Mouse (Mus musculus) spleen, embryonic (tissue): ENCODE results near the gene R3hdm2.

Source experiments
- CTCF ChIA-PET: fragments of 350-600 bp; sonication (Branson Sonifier 250); formaldehyde crosslinking; loops from one replicate; lab custom pipeline; 2022; lab: Charles Lee

Gene R3hdm2

GRCm38 (mm10) chr10:127514764-127515163 is 134.6 kb downstream of the R3hdm2 start, which contains the start of gene Ndufa4l2:
Ndufa4l2 (plus strand) TSS chr10:127514967.
- CTCF ChIA-PET: interaction anchor here (2.3 kb wide), 1 partner anchor 20 kb away, joined by 8 read pairs; the partner anchor contains the start of gene Nxph4

DNA sequence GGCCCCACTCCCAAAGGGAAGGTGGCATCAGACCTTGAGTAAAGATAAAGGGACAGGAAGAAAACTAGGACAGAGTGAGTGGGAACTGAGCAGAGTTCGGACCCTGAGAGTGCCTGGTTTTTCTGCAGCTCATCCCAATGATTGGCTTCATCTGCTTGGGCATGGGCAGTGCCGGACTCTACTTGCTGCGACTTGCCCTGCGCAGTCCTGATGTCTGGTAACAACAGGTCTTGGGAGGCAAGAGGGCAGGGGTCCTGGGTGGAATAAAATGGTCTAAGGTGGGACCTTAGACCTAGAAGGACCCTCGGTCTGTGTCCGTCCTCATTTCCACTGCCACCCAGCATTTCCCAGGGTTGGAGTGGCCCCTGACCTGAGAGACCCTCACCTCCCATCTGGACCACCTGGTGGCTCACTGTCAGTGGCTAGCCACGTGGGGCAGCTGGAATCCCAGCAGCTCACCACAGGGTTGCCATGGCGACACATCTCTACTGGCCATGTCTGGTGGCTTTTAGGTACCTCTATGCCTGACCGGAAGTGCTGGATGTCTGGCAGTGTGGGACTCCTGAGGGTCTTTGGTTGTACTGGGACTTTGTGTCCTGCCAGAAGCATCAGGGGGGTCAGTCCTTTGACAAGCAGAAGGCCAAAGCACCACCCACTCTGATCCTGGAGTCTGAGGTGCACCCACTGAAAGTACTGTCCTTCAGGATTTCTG is 135.3 kb downstream of the R3hdm2 start:
- CTCF ChIA-PET: interaction anchor here (0.5 to 1.5 kb wide), 2 partner anchors 21 to 46 kb away, joined by 3 to 4 read pairs; no protein-coding TSS in a partner anchor

GRCm38 (mm10) chr10:127515983-127516459 is 135.9 kb downstream of the R3hdm2 start:
- CTCF ChIA-PET: interaction anchor here (0.5 to 1.5 kb wide), 2 partner anchors 21 to 45 kb away, joined by 3 to 4 read pairs; no protein-coding TSS in a partner anchor

DNA sequence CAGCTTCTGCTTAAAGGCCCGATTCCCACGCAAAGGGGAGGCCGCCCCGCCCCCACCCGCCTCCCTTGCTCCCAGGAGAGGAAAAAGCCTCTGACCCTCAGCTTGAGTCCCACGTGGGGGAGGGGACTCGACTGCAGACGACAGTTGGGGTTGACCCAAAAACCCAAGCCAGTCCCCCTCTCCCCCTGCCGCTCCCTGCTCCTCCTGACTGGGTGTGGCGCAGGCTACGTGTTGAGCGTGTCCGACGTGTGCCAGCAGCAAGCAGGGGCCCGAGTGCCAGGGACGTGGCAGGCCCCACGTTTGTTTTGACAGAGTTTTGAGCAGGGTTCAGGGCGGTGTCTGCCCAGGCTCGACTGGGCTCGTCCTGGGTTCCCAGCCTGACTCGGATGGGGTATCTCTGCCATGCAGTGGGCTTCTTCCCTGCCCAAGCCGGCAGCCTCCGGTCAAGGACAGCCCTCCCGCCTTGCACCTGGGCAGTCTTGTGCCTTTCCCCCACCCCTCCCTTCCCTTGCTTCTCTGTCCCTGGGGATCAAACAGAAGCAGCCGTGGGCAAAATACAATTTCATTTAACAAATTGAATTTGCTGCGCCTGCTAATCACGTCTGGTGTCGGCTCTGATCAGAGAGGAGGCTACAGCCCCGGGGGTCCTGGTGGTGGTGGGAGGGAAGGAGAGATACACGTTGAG is 136.6 kb downstream of the R3hdm2 start:
- CTCF ChIA-PET: interaction anchor here (1.5 kb wide), 1 partner anchor 20 kb away, joined by 3 read pairs; no protein-coding TSS in a partner anchor

DNA sequence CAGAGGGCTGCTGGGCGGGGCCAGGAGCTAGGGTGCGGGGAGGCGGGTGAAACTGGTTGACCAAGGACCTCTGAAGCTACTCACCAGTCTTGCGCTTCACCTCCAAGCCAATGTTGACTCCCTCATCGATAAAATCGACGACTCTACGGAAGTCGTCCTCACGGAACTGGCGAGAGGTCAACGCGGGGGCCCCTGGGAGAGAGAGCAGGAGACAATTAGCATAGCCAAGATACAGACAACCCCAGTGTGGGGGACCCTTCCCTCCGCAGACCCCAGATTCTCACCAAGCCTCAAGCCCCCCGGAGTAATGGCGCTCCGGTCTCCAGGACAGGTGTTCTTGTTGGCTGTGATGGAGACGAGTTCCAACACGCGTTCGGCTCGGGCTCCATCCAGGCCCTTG is 137.8 kb downstream of the R3hdm2 start:
- CTCF ChIA-PET: no interaction called here

DNA sequence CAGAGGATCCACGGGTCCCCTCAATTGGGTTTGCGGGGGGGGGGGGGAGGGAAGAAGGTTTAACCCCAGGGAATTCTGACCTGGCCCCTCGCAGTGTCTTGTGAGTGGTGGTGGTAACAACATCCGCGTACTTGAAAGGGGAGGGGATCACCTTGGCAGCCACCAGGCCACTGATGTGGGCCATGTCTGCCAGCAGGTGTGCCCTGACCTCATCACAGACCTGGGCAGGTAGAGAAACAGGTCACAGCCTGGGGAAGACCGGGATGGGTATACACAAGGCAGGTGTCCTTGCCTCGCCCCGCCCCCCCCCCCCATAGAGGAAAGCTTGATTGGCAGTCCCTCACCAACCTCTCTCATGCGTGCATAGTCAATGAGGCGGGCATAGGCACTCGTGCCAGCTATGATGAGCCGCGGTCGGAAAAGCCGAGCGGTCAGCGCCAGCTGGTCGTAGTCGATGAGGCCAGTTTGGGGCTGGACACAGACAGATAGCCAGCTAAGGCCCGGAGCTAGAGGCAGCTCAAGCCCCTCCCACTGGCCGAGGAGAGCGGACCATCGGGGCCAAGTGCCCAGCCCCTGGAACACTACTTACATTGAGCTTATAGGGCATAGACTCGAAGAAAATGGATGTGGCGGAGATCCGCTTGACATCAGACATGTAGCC is 139.0 kb downstream of the R3hdm2 start:
- CTCF ChIA-PET: interaction anchor here (0.7 kb wide), 1 partner anchor 401 kb away, joined by 8 read pairs; no protein-coding TSS in a partner anchor

DNA sequence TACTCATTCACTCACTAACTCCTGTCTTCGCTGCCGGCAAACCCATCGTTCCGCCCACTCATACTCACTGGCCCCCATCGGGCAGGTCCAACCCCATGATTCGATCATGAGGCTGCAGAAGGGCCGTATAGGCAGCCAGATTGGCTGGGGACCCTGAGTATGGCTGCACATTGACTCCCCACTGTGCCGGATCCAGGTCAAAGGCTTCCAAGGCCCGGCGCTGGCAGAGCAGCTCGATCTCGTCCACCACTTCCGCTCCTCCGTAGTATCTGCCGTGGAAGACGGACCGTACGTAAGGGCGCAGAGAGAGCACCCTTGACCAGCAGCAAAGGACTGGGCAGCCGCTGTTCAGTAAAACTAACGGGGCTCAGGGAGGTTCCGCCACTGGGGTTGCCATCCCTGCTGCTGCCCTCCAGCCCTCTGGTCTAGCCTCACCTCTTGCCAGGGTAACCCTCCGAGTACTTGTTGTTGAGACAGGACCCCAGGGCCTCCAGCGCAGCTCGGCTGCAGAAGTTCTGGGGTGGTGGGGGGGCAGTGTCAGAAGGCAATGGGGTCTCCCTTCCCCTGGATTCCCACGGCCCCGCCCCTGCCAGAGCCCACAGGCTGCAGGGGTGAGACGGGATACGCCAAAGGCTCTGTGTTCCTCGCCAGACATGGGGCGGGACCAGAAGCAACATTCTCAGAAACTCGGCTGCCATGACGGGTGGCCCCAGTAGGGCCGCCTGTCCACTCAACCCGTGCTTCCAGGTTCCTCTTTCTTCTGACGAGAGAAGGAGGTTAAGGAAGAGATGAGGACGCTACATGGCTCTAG is 140.0 kb downstream of the R3hdm2 start:
- CTCF ChIA-PET: interaction anchor here (0.7 kb wide), 1 partner anchor 402 kb away, joined by 8 read pairs; no protein-coding TSS in a partner anchor

DNA sequence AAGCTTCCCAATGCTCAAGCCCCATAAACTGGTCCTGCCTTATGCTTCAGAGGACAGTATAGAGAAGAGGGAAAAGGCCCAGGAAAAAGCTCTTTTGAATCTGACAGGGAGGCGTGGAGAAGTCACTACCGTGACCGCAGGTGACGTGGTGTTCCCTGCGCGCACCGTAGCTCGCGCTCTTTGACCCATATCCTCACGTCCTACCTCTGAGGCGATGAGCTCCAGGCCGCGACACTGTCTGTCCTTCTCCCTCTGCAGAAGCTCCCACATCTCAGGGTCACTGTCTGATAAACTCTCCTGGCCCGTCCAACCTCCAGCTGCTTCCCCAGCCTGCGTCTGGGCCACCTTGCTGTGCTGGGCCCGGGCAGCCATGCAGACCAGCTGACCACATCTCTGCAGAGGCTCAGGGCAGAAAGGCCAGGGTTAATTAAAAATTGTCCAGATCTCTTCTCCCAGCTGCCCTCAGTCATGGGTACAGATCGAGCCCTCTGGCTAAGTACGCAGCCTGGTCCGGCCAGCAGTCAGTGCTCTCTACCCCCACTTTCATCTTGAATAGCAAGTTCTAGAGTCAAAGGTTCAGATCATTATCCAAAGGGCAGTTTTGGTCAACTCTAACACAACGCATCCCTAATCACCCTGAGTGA is 140.7 kb downstream of the R3hdm2 start:
- CTCF ChIA-PET: no interaction called here

DNA sequence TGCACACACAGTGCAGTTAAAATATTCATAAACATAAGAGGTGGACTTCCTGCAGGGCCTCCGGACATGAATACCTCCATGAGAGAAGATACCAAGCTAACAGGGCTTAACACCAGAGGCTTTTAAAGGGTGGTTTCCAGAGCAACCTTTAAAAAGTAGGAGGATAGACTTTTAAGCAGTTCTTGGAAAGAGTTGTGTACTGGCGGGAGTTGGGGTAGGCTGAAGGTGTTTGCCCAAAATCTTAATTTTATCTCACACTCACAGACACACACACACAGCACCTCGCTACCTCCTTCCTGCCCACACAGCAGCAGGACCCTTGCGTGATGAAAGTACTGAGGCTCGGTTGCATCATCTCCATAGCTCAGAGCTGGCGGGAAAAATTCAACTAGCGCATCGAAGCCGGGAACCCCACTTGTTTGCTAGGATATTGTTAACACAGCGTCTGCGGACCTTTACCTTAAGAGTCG is 141.5 kb downstream of the R3hdm2 start:
- CTCF ChIA-PET: interaction anchor here (1.1 kb wide), 1 partner anchor 8 kb away, joined by 3 read pairs; no protein-coding TSS in a partner anchor

GRCm38 (mm10) chr10:127522088-127522581 is 142.0 kb downstream of the R3hdm2 start, which contains the start of gene Shmt2:
Shmt2 (minus strand) TSS chr10:127522444.
- CTCF ChIA-PET: interaction anchor here (0.7 to 1.1 kb wide), 3 partner anchors 8 to 12 kb away, joined by 3 to 6 read pairs (median 3); no protein-coding TSS in a partner anchor

DNA sequence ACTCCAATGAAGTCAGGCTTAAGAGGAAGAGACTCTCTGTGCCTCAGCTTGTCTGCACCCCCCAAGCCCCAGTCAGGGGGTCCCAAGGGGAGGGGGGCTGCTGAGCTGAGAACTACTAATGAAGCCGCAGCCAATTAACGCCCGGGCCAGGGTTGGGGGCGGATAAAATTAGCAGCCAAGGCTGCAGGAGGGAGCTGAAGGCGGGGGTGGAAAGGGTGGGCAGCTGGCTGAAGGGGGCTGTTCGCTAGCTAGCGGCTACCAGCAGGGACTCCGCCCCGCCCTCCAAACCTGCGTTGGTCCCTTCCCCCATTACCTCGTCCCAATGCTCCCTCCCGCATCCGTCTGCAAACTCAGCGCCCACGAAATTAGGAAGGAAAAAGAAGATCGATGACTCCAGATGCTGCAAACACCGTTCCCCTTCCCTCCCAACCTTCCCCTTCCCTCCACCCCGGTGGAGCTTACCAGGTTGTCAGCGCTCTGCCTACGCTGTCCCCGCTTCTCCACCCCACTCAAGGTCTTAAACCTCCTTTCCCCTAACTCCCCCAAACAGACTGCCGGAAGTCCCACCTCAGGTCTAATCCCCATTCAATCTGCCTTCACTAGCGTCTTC is 144.6 kb downstream of the R3hdm2 start:
- CTCF ChIA-PET: interaction anchor here (0.7 to 1.7 kb wide), 2 partner anchors 12 to 362 kb away, joined by 6 to 9 read pairs; no protein-coding TSS in a partner anchor

DNA sequence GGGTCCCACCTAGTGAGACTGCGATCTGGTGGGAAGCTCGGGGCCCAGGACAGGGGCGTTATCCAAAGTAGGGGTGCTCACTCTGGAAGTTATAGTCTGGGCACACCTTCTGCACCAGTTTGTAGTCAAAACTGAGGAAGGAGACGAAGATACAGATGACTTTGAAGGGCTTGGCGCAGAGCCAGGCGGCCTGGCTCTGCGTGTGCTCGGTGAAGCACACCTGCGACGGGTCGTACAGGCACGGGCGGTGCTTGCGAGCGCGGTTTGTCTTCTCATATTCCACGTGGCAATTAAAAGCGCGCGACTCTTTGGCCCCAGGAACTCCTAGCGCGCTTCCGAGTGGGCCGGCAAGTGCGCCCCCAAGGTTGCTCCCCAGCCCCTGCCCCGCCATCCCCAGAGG is 145.9 kb downstream of the R3hdm2 start:
- CTCF ChIA-PET: interaction anchor here (0.9 to 1.7 kb wide), 3 partner anchors 10 to 17 kb away, joined by 3 to 6 read pairs (median 3); no protein-coding TSS in a partner anchor

DNA sequence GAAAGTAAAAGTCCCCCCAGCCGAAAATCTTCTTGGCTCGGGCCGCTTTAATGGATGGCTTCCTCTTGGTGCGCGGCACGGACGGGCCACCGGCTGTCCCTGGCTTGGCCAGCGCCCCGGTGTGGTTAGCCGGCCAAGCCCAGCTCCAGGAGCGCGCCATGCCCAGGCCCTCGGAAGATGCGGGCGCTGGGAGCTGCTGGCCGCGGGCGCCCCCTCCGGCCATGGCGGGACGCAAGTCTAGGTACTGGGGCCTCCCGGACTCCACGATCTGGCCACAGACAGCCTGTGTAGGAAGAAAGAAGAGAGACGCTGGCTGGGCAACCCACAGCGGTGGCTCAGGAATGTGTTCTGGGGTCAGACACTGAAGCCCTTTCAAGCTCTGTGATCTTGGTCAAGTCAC is 146.6 kb downstream of the R3hdm2 start:
- CTCF ChIA-PET: interaction anchor here (0.9 to 1.3 kb wide), 3 partner anchors 10 to 17 kb away, joined by 3 read pairs; no protein-coding TSS in a partner anchor

- CTCF ChIA-PET: interaction anchor here (1.0 to 1.3 kb wide), 2 partner anchors 9 to 15 kb away, joined by 3 read pairs; no protein-coding TSS in a partner anchor
Measured at GRCm38 (mm10) chr10:127527481-127527880, 147.4 kb downstream of the R3hdm2 start.

DNA sequence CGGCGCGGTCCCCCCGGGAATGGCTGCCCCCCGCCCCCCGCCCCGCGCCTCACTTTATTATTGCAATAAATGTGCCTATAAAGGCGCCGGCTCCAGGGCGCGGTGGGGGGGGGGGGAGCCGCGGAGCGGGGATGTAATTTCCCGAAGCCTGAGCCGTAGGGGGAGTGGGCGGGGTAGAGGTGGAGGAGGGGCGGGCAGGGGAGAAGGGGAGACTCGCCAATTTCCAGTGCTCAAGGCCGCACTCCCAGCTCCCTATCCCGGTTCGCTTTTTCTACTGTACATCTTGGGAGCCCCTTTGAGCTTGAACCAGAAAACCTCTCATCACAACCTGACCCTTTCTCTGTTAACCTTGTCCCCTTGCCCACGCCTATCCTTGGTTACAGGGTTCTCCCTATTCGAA is 150.8 kb downstream of the R3hdm2 start:
- CTCF ChIA-PET: interaction anchor here (0.6 to 1.4 kb wide), 2 partner anchors 7 to 20 kb away, joined by 3 read pairs; no protein-coding TSS in a partner anchor

DNA sequence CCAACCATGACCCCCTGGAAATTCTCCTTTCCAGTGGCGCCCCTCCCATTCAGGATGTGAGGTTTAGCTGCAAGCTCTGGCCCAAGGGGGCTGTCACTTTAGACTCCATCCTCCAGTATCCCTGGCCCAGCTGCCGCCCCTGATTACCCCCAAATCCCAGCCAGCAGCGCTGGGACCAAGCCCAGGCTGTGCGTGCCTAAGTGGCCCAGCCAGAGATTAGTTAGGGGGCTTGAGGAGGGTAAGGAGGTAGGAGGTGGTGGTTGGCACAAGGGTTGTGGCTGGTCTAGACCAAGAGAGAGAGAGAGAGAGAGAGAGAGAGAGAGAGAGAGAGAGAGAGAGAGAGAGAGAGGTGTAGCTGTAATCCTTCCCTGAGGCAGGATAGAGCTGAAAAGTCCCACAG is 151.4 kb downstream of the R3hdm2 start:
- CTCF ChIA-PET: interaction anchor here (1.1 to 1.4 kb wide), 2 partner anchors 18 to 21 kb away, joined by 3 to 7 read pairs; no protein-coding TSS in a partner anchor

DNA sequence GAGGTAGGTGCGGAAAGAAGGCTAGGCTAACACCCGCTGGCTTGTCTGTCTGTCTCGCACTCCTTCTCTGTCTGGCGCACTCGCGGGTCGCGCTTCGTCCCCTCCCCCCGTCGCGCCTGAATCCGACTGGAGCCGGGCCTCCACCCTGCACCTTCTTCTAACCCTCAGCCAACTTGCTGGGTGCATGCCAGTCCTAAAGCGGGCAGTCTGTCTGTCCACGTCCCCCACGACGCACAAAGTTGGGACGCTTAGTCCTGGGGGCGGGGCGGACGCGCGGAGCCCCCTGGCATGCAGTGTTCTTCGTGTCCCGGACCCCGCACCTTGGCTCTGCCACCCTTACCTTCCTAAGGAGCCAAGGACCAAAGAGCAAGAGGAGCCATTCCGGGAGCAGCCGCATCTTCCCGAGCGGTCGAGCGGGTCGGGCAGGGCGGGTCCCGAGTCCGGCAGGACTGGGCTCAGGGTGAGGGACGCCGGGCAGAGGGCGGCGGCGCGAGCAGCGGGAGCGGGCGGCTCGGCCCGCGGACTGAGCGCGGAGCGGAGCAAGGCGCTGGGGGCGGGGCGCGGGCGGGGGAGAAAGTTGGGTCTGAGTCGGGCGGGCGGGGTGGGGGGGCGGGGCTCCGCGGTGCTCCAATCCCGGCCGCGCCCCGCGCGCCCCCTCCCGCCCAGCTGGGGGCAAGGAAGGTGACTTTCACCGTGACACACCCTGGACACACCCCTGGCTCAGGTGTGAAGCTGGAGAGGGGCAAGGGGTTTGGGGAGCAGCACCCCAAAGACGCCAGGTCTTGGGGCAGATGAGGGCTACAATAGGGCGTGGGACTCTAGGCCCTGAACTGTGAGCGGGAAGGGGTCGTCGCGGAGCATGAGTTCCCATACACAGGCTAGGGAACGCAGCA is 154.2 kb downstream of the R3hdm2 start, which contains the start of gene Nxph4:
Nxph4 (minus strand) TSS at position 524 of the 893 bp plus-strand sequence.
- CTCF ChIA-PET: interaction anchor here (1.2 to 2.4 kb wide), 2 partner anchors 20 to 25 kb away, joined by 3 to 8 read pairs; partner anchors contain the start of gene Ndufa4l2
